Mouse (Mus musculus): ENCODE results near the gene Hectd2. TPM values are rescaled to one million over a fixed set of nuclear protein-coding genes. Genes with fewer than 3 reads are reported as not detected.

The Hectd2 gene
- total RNA-seq, 2 experiments from 2014 or later: 4.5 to 4.8 TPM

GRCm38 (mm10) chr19:36560160-36560559 is 5.7 kb downstream of the Hectd2 start:
- no peak for DNase-seq (ENCODE audit: low spot score in 2 of 2)

GRCm38 (mm10) chr19:36561171-36561570 is 6.7 kb downstream of the Hectd2 start:
- no peak for DNase-seq (ENCODE audit: low spot score in 2 of 2)

- no peak for DNase-seq (ENCODE audit: low spot score in 2 of 2)
Measured at GRCm38 (mm10) chr19:36564396-36564795, 10.0 kb downstream of the Hectd2 start.

GRCm38 (mm10) chr19:36573986-36574385 is 19.5 kb downstream of the Hectd2 start:
- DNase-seq (ENCODE audit: low spot score in 2 of 2): no peak

GRCm38 (mm10) chr19:36575159-36575558 is 20.7 kb downstream of the Hectd2 start:
- no peak for DNase-seq (ENCODE audit: low spot score in 2 of 2)

- no peak for DNase-seq (ENCODE audit: low spot score in 2 of 2)
Measured at GRCm38 (mm10) chr19:36580874-36581273, 26.4 kb downstream of the Hectd2 start.

- DNase-seq (ENCODE audit: low spot score in 2 of 2): no peak
Measured at GRCm38 (mm10) chr19:36582116-36582515, 27.7 kb downstream of the Hectd2 start.

GRCm38 (mm10) chr19:36585505-36585904 is 31.1 kb downstream of the Hectd2 start:
- DNase-seq (ENCODE audit: low spot score in 2 of 2): no peak

- no peak for DNase-seq (ENCODE audit: low spot score in 2 of 2)
Measured at GRCm38 (mm10) chr19:36594409-36594808, 40.0 kb downstream of the Hectd2 start.

- DNase-seq (ENCODE audit: low spot score in 2 of 2): no peak
Measured at GRCm38 (mm10) chr19:36601869-36602268, 47.4 kb downstream of the Hectd2 start.

GRCm38 (mm10) chr19:36602535-36603312 is 48.3 kb downstream of the Hectd2 start:
- DNase-seq (ENCODE audit: low spot score in 2 of 2): no peak

GRCm38 (mm10) chr19:36606270-36606669 is 51.8 kb downstream of the Hectd2 start:
- DNase-seq (ENCODE audit: low spot score in 2 of 2): no peak

GRCm38 (mm10) chr19:36609229-36609628 is 54.8 kb downstream of the Hectd2 start:
- no peak for DNase-seq (ENCODE audit: low spot score in 2 of 2)

- no peak for DNase-seq (ENCODE audit: low spot score in 2 of 2)
Measured at GRCm38 (mm10) chr19:36610309-36610708, 55.9 kb downstream of the Hectd2 start.

- DNase-seq (ENCODE audit: low spot score in 2 of 2): no peak
Measured at GRCm38 (mm10) chr19:36625906-36626305, 71.5 kb downstream of the Hectd2 start.

- no peak for DNase-seq (ENCODE audit: low spot score in 2 of 2)
Measured at GRCm38 (mm10) chr19:36626881-36627280, 72.4 kb downstream of the Hectd2 start.

GRCm38 (mm10) chr19:36629394-36629910 is 75.0 kb downstream of the Hectd2 start:
- DNase-seq (ENCODE audit: low spot score in 2 of 2): no peak

- DNase-seq (ENCODE audit: low spot score in 2 of 2): no peak
Measured at GRCm38 (mm10) chr19:36630361-36630760, 75.9 kb downstream of the Hectd2 start.

- no peak for DNase-seq (ENCODE audit: low spot score in 2 of 2)
Measured at GRCm38 (mm10) chr19:36634771-36635170, 80.3 kb downstream of the Hectd2 start.

GRCm38 (mm10) chr19:36637223-36637622 is 82.8 kb downstream of the Hectd2 start:
- no peak for DNase-seq (ENCODE audit: low spot score in 2 of 2)

GRCm38 (mm10) chr19:36637948-36638587 is 83.6 kb downstream of the Hectd2 start:
- no peak for DNase-seq (ENCODE audit: low spot score in 2 of 2)

- DNase-seq (ENCODE audit: low spot score in 2 of 2): no peak
Measured at GRCm38 (mm10) chr19:36639072-36639471, 84.6 kb downstream of the Hectd2 start.
